Mouse (Mus musculus): ENCODE measurements at regions not wholly inside any gene's neighbourhood (a gene's known extent, or its start where the extent isn't known, plus 50 kb on each side); places are given as distances from the start of the nearest gene placed in this dataset.

DNA sequence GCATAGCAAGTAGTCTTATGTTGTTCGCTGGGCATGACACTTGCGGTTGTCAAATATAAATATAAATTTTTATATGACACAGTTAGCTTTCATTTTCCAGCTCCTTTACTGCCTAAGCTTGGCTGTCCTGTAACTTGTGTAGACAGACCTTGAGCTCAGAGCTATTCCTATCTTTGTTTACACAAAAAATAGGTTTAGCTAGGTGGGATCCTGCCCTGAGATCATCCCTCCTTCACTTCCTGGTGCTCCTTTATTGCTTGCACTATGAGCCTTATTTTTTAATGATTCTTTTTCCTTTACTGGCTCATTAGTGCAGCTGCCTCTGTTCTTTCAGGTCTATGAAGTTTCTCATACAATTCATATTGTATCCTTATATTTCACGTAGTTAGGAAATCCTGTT is 375.6 kb upstream of the Tfap2d start:
- no peak for DNase-seq (ENCODE audit: low spot score)

DNA sequence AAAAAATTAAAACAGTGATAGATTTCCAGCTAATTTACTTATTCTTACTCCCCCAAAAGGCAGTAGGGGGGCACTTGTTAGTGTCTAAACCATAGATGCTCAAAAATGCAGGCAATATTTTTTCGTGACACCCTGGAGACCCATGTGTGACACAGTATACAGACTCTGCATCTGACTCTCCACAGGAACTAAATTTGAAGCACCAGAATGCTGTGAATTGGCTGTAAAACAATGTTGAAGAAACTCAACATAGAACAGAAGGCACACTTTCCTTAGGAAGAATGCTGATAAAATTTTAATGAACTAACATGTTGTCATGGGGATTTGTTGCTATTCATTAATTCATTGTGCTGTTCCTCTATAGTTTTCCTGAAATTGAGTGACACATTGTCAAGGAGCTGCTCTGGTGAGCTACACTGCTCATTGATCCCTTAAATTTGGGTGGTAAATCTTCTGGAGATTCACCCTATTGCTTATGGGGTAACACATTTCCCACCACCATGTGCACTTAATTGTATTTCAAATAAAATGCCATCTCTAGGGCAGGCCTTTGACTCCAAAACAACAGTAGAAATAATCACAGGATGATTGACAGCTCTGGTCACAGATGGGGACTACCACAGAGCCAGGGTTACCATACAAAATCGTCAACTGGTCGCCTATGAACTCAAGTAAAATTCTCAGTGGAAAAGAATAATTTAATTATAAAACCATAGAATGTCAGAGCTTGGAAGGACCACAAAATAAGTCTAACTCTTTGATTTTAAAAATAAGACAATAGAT is 344.3 kb upstream of the Tfap2d start:
- no peak for DNase-seq (ENCODE audit: low spot score)

GRCm38 (mm10) chr1:18793639-18794038 is 309.2 kb upstream of the Tfap2d start:
- DNase-seq (ENCODE audit: low spot score), result peak; percentile 14

All from embryo, embryonic 10 days (tissue).